Mouse (Mus musculus): Measurements from ENCODE around the gene Ccdc122.

- TF ChIP-seq CTCF (IDR thresholded peaks at IDR 0.05; ENCODE audit: borderline replicate concordance, control insufficient read depth, extremely low read depth, insufficient read depth, low read length, poor library complexity) = no peak
- TF ChIP-seq POLR2A (IDR thresholded peaks at IDR 0.05; ENCODE audit: control insufficient read depth, extremely low read depth, insufficient read depth, low read length, poor library complexity) = no peak
Measured at GRCm38 (mm10) chr14:77034175-77034915, 2.2 kb upstream of the Ccdc122 start.

Measured in thymus, adult 2 months (tissue).